Mouse (Mus musculus) large intestine, adult 2 months (tissue): ENCODE data around the gene Anks1b. TPM values are rescaled to one million over a fixed set of nuclear protein-coding genes. Genes with fewer than 3 reads are reported as not detected.

ENCODE experiments used
- DNase-seq: peaks from one replicate; pipeline ENCODE4 v3.0.0-alpha.2; 2012; ENCODE audit warnings: low read depth, low spot score
- WGBS: fragments of 180-500 bp; shearing (Covaris S2); methylation state at CpG from one replicate; pipeline ENCODE4 v1.1.7; 2018; 5-methylcytosine and 5-hydroxymethylcytosine counted together
- polyA plus RNA-seq: library from polyadenylated mRNA; depleted of rRNA; stranded (reverse); fragments of >200 nt; gene quantifications from 2 replicates; pipeline ENCODE4 v1.2.3, GENCODE M21; 2012

The Anks1b gene
- polyA plus RNA-seq, 1 experiment: 0.17 TPM

DNA sequence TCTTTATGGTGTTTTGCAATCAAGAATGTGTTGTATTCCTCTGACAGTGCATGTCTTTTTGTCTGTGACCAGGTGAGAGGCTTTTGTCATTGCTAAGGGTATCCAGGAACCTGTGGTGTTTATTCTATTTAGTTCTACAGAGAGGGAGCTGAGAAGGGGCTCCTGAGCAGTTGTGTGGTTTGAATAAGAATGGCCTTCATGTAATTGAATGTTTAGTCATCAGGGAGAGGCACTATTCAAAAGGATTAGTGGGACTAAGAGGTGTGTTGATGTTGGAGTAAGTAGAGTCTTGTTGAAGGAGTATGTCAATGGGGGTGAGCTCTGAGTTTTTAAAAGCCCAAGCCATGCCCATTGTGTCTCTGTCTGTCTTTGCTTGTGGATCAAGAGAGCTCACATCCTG lies 264.2 kb downstream of the Anks1b start:
- no peak for DNase-seq

DNA sequence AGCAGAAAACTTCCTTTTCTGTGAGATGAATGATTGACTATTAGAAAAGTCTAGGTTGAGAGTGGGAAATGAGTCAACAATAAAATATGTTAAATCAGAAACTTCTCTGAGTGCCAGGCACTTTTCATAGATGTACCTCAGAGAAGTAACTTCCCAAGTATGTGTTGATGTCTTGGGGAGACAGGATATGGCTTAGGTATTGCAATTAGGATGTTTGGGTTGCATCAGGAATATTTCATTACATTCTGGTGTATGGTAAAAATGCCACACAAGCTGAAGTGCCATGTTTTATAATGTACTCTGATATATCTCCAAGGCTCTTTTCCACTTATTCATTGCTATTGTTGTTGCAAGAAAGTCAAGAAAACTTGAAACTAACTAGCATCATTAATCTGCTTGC lies 267.6 kb downstream of the Anks1b start:
- DNase-seq: no peak

DNA sequence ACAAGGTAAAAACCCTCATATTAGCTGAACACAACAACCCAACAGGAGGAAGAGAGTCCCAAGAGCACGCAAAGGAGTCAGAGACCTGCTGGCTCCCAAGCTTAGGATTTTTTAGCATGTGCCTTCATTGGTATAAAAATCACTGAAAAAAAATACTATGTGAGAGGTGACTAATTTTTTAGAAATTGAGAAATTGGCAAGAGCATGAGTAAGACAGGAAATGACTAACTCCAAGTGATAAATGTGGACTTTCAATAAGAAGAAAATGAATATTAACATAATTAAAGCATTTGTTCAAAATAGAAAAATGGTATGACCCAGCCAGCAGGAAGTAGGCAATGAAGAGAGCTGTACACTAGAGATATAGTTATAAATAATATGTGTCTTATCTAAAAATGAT lies 271.1 kb downstream of the Anks1b start:
- WGBS: 88% methylated on average over 1 of the region's 1 CpGs
- DNase-seq: no peak

DNA sequence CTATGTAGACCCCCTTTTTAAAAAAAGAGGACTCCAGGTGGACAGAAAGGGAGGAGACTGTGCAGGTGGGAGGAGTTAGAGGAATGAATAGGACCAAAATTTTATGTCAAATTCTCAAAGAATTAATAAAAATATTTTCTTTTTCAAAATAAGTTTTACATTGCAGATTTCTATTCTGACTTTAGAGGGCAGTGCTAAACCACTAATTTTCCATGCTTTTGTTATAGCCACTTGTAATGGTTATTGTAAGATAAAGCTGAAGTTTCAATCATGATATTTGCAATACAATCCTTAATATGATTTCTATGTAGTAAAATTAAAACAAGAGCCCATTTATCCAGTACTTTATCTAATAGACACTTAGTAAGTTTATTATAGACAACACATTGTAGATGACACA lies 278.2 kb downstream of the Anks1b start:
- no peak for DNase-seq

DNA sequence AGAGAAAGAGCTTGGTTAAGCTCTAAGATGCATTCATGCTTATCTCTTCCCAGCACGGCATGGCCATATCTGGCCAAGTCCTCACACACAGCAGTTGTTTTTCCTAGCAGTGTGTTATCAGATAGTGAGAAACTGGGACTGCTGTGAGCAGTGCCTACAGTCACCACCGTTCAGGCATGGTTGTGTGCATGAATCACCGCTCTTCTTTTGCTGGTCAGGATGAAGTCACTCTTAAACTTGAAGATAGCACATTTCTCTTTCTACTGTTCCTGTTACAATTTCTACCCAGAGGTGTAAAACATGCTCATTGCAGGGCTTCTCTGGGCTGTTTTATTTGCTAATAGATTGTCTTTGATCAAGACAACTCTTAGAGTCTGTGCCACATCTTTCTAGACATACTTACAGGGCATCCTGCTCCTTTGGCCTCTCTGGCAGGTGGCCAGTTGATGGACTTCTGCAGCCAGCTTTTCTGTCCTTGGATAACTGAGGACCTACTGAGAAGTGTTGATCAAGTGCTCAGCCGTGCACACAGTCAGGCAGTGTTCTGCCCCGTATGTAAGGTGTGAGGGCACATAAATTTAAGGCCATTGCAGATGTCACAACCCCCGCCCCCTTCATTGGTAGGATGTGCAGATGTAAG lies 296.8 kb downstream of the Anks1b start:
- no peak for DNase-seq
- 76% methylated on average over 6 of the region's 6 CpGs for WGBS

DNA sequence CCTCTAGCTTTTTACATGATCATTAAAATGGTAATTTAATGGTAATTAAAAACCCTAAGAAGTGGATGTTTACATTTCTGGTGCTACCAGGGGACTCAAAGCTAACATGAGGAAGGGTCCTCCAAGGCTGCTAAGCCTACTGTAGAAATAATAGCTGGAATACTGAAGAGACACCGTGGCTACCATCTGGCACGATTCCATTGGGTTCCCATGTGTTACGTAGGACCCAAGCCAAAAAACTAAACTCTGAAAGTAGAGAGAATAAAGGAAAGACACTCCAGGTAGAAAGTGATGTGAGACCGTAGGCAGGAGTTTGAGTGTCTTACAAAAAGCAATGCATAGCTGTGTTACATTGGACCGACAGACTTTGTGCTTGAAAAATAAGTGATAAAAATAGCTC lies 317.1 kb downstream of the Anks1b start:
- no peak for DNase-seq
- WGBS: 74% methylated on average over 5 of the region's 5 CpGs

DNA sequence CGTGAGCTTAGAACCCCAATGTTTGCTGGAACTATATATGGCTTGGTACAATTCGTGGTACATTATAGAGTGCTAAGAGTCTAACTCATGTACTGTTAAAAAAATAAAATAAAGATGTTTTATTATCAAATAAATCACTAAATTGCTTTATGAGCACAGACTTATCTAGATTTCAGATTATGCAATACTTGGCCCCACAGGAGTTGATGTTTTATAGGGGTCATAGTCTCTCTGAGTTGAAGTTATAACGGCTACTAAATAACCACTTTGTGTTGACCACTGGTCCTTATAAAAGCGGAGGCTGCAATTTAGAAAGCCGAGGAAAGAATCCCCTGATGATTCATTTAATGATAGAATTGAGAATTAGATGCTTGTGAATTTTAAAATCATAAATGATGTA lies 323.6 kb downstream of the Anks1b start:
- 26% methylated on average over 5 of the region's 5 CpGs for WGBS
- DNase-seq: peak; percentile 31

DNA sequence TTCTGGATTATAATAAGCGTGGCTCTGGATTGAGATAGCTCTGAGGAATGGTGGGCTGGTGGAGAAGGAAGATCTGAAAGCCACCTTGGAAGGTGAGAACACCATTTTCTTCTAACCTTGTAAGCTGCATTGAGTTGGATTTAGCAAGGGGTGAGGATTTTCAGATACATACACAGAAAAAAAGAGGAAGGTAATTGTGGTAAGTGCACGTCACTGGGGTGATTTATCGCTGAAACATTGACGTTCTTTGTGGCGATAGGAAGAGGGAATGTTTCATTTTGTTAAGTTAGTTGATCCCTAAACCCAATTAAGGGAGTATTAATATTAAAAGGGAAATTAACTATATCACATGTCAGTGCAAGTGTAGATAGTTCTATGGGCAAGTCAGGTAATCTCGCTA lies 336.7 kb downstream of the Anks1b start:
- 85% methylated on average over 6 of the region's 6 CpGs for WGBS
- DNase-seq: no peak

DNA sequence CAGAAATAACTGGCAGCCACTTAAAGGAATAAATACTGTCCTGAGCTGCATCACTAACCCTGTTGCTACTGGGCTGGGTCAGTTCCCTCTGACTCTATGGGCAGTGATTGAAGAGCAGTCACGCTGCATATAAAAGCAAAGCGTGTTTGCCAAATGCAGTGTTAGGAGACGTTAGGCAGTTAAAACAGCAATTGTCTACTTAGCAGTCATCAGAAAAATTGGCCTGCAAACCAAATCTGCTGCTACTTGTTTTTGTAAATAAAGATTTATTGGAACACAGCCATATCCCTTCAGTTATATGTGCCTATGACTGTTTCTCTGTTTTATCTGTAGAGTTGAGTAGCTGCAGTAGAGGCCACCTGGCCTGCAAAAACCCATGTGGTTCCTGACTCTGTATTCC lies 347.2 kb downstream of the Anks1b start:
- 33% methylated on average over 3 of the region's 3 CpGs for WGBS
- DNase-seq: no peak

DNA sequence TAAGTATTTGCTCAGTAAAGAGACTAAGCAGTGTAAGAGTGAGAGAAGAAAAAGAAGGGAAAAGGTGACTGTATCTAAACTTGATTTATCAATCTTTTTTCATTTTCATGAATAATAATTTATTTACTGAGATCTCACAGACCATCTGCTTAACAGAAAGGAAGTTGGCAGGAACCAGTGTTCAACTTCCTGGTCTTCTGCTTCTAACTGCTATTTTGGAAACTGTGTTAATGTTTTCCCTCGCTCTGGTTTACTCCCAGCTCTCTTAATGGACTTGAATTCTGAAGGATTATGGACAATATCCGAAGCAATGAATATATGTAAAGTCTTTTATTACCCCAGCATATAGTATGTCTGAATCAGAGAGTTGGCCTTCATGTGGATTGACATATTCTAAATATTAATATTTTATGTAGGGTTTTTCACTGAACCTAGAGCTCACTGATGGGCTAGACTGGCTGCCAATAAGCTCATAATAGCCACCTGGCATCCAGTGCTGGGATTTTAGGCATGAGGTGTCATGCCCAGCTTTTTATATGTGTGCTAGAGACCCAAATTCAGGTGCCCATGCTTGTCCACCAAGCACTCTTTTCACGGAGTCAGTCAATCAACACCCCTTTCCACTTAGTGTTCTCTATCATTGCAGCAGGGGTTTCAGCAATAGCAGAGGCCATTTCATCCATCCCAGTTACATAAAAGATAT lies 349.6 kb downstream of the Anks1b start:
- 64% methylated on average over 3 of the region's 3 CpGs for WGBS
- DNase-seq: no peak

DNA sequence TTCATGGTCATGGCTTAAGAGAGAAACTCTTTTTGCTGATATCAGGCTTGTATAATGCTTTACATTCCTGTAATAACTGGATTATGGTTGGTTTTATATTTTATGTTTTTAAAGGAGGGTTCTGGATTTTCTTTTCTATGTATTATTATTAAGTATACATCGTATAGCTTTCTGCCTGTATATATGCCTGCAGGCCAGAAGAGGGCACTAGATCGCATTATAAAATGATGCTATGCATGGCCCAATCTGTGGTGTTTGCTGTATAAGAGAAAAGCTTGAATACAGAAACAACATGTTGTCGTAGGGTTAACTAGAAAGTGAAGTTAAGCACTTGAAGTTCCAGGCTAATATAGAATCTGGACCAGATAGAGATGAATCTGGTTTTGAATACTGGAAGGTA lies 362.0 kb downstream of the Anks1b start:
- DNase-seq: no peak
- WGBS: 88% methylated on average over 3 of the region's 3 CpGs

DNA sequence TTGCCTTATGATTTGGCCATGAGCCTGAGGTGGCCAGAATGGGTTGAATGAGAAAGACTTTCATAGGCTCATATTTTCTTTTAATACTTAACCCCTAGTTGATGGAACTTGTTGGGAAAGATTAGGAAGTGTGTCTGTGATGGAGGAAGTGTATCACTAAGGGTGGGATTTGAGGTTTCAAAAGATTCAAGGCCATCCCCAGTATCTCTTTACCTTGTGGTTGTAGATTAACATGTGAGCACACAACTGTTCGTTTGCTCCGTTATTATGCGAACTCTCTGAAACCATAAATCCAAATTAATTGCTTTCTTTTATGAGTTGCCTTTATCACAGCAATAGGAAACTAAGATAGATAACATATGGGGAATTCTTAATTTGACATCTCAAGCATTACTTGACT lies 364.0 kb downstream of the Anks1b start:
- WGBS: 43% methylated on average over 3 of the region's 3 CpGs

DNA sequence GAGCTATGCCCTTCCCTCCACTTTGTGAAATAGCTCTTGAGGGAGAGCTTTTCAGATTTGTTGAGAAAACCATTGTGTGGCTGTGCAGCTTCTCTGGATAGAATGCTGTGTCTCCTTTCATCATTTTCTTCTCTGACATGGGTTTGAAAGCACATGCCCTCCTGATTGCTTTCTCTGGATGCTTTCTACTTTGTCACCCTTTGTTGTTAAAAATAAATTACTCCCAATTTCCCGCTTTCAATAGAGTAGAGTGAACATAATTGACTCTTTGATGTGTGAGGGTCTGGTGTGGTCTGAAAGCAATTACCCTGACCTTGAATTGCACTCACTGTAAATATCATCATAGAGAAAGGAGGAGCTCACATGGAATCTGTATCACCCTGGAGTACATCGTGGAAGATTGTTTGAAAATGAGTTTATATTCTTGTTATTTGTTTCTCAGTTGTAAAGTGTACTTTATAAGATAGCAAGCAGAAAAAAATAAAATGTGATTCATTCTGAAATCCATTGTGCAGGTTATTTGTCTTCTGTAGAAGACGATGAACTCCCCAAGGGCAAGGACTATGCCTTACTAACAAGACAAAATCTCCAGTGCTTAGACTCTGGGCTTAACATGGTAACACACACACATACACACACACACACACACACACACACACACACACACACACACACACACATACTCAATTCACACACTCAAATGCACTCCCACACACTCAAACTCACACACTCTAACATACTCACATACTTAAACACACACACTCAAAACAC lies 385.8 kb downstream of the Anks1b start:
- WGBS: 34% methylated on average over 3 of the region's 3 CpGs
- DNase-seq: no peak

More for the DNA sequence above, 364.0 kb downstream of the Anks1b start:
- no peak for DNase-seq

DNA sequence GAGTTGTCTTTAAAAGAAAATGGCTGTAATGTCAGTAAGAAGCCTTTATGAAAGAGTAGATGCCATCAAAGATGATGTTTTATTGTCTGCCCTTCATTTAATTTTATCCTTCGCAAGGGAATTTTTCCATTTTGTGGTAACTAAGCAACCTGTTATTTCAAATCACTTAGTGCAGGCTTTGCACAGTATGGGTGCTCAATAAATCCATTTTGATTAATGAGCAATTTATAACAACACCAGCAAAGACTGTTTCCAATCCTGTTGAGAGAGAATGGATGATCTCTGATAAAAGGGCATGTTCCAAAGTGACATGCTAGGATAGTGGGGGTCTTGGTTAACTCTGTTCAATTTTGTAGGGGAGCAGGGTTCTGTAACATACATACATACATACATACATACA lies 398.0 kb downstream of the Anks1b start:
- no peak for DNase-seq
- 91% methylated on average over 1 of the region's 1 CpGs for WGBS

DNA sequence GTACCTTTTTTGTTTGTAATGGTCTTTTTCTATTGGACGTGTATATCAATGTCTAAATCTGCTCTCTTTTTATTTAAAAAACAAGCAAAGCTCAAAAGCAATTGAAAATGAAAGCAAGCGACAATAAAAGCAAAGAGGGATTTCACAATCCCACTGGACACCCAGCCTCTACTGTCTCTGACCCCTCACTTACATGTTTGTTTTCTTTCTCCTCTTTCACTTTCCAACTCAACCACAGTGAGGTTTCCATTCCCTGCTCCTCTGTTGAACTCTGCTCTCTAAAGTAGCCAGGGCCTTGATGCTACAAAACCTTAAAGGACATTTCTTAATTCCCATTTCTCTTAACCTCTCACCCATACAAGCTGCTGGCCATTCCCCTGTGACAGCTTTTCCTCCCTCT lies 400.0 kb downstream of the Anks1b start:
- no peak for DNase-seq
- 51% methylated on average over 2 of the region's 2 CpGs for WGBS

DNA sequence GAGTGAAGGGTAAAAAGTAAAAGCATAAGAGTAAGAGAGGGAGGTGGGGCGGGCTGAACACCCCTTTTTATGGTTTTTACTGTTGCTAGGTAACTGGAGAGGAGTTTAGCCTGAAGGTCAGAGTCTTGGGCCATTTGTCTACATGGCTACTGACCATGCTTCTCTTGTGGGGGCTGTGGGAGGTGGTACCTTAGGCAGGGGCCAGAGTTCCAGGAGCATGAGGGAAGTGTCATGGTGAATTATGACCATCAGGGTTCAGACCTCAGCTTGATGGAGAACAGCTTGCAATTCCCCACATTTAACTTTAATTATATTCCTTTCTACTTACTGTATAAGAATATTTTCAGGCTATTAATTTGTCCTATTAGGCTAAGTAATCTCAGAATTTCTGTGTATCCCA lies 413.3 kb downstream of the Anks1b start:
- 20% methylated on average over 1 of the region's 1 CpGs for WGBS
- DNase-seq: no peak

DNA sequence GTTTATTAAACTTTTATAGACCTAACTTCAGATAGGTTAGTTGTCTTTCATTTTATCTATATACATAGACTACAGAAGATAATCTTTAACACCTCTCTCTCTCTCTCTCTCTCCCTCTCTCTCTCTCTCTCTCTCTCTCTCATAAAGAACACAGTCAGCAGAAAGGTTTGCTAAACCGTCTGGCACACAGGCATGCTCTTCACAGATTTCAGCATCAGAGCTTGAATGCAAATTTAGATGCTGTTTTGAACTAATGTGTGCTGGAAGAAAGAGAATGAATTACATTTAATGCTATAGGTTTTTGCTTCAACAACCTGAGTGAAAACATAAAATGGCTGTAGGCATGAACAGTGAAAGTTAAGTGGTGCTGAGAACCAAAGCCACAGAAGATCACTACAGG lies 429.9 kb downstream of the Anks1b start:
- no peak for DNase-seq
- 54% methylated on average over 1 of the region's 1 CpGs for WGBS

DNA sequence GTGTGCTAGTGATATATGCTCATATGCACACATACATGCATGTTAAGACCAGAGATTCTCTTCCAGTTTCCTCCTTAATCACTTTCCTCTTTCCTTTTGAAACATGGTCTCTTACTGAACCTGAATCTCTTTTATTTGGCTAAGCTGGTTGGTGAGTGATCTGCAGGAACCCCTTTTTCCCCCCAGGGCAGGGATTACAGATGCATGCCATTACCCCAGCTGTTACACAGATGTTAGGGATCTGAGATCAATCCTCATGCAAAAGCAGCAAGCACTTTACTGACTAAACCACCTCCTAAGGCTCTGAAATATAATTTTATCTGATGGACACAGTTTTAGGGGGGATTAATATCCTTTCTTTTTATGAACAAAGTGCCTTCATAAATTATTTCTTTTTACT lies 432.8 kb downstream of the Anks1b start:
- no peak for DNase-seq

DNA sequence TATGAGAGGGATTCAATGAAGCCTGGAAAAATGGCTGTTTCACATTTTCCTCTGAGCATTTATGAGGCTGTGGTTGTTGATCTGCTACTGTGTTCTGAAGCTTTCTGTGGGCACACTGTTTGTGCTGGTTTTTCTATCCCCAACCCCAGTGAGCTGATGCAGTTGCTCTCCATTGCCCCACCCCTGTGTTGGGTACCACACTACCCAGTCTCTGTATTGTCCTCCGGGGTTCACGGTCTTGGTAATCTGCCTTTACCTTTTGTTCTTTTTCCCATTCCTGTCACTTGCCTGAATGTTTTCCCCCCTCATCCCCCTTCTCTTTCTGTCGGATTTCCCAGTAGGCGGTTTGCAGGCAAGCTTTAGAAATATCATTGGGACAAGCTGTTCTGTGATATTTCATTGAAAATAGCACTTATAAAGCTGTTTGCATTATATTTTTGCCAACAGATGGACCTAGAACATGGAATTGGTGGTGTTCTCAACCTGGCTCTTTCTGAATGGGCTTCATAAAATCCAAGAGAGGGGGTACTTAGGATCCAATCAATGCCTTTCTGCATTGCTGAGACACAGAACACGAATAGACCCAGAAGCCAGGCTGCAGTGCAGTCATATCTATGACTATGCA lies 434.7 kb downstream of the Anks1b start:
- no peak for DNase-seq
- 72% methylated on average over 5 of the region's 5 CpGs for WGBS

DNA sequence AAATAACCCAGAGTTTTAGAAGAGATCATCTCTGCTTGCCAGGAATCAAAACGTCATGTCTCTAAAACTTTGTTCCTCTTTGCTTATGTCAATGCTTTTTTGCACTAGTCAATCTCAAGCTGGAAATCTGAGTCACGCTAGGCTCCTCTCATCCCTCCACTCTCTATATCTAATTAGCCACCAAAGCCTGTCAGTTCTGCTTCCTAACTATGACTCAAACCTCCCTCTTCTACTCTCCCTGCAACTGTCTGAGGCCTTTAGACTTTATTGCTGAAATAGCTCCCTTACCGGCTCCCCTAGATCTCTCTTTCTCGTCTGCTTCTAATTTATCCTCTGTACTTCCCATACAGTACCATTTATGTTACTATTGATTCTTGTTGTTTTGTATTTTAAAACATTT lies 456.5 kb downstream of the Anks1b start:
- DNase-seq: no peak
- WGBS: 86% methylated on average over 4 of the region's 4 CpGs

DNA sequence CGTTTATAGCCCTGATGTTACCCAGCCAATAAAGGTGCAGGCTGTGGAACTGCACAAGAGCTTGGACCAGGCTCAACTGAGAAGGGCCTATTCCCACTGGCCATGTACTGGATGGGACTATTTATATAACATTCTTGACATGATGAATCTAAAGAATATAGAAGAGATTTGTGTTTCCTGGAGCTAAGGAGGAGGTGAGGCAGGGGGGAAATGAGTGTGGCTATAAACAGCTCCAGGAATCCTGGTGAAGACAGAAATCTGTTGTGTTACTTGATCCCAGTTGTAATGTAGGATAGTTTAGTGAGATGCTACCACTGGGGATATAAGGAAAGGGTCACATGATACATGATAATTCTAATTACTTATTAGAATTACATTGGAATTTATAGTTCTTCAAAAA lies 472.1 kb downstream of the Anks1b start:
- no peak for DNase-seq
- WGBS: 58% methylated on average over 1 of the region's 1 CpGs
